In the genomic region with DNA sequence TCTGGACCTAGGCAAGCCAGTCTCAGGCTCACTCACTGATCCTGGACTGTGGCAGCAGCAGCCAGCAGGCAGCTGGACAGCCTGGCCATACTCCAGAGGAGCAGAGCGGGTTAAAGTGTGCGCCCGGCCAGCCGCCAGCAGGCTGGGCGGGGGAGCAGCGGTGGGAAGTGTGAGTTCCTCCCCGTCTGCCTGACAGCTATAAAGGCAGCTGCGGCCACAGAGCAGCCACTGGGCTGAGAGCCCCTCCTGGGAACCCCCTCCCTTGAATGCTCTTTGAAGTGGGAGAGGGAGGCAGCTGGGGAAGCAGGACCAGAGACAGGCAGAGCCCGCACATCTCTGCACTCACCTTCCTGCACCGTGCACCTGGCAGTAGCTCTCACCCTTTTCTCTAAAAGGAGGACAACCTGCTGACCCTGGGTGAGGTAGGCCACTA, we compare ENCODE assay signal across 8 mouse cellular contexts. TPM values are rescaled to one million over a fixed set of nuclear protein-coding genes. Genes with fewer than 3 reads are reported as not detected.
DNase-seq lines count a peak whose midpoint lies in the region; ATAC-seq and TF ChIP-seq lines count a peak whose summit lies in the region.

A gene (plus strand): TSS at position 228 of the 433 bp plus-strand sequence.

- H3K9ac ChIP-seq in forebrain, embryonic 11.5 days (ENCODE audit: low read length), result peak within 1 kb of the TSS; percentile 16; the same call in 1 of the 2 replicates
- H3K9ac ChIP-seq in heart, embryonic 13.5 days, result peak within 1 kb of the TSS; percentile 70
- no peak within 1 kb of the TSS for H3K9ac ChIP-seq in kidney, embryonic 15.5 days

- no peaks in the 10 kb centered on the region for H3K36me3 ChIP-seq in forebrain, embryonic 11.5 days (ENCODE audit: control insufficient read depth, insufficient read depth, low read length)
- no peaks in the 10 kb centered on the region for H3K36me3 ChIP-seq in heart, embryonic 13.5 days
- no peaks in the 10 kb centered on the region for H3K36me3 ChIP-seq in kidney, embryonic 15.5 days
- H3K36me3 ChIP-seq in thymus, adult 2 months (ENCODE audit: control insufficient read depth, insufficient read depth, low read length), result no peaks in the 10 kb centered on the region

- TF ChIP-seq CTCF in thymus, adult 2 months (IDR thresholded peaks at IDR 0.05; ENCODE audit: borderline replicate concordance, control insufficient read depth, extremely low read depth, insufficient read depth, low read length, poor library complexity), result no peak

- H3K9me3 ChIP-seq in forebrain, embryonic 11.5 days (ENCODE audit: control insufficient read depth, low read length), result no peaks in the 10 kb centered on the region
- H3K9me3 ChIP-seq in heart, embryonic 13.5 days, result no peaks in the 10 kb centered on the region
- H3K9me3 ChIP-seq in kidney, embryonic 15.5 days (replicated peaks), result no peaks in the 10 kb centered on the region

- no peak within 1 kb of the TSS for H3K27ac ChIP-seq in forebrain, embryonic 11.5 days (ENCODE audit: low read depth, low read length)
- H3K27ac ChIP-seq in heart, embryonic 13.5 days (replicated peaks), result peak within 1 kb of the TSS; percentile 77
- no peak within 1 kb of the TSS for H3K27ac ChIP-seq in kidney, embryonic 15.5 days
- H3K27ac ChIP-seq in thymus, adult 2 months (ENCODE audit: control insufficient read depth, insufficient read depth, low read length), result peak within 1 kb of the TSS; percentile 18; the same call in 1 of the 2 replicates

- ATAC-seq in forebrain, embryonic 11.5 days (replicated peaks; ENCODE audit: low FRiP score), result peak; percentile 46; the same call in 1 of the 2 replicates
- peak; percentile 50; the same call in 1 of the 2 replicates for ATAC-seq in heart, embryonic 13.5 days (ENCODE audit: extremely low read depth, insufficient number of reproducible peaks, low FRiP score, low TSS enrichment)
- ATAC-seq in kidney, embryonic 15.5 days (replicated peaks; ENCODE audit: low FRiP score), result peak; percentile 84

- H3K4me1 ChIP-seq in forebrain, embryonic 11.5 days (replicated peaks; ENCODE audit: control insufficient read depth, insufficient read depth, low read length), result peaks cover 6% of the 10 kb centered on the region; the same call in 1 of the 2 replicates
- H3K4me1 ChIP-seq in heart, embryonic 13.5 days, result peaks cover 62% of the 10 kb centered on the region
- H3K4me1 ChIP-seq in kidney, embryonic 15.5 days, result peaks cover 45% of the 10 kb centered on the region
- peaks cover 45% of the 10 kb centered on the region for H3K4me1 ChIP-seq in thymus, adult 2 months (replicated peaks; ENCODE audit: control insufficient read depth, insufficient read depth, low read length)

- DNase-seq in right cerebral cortex, postnatal 10 days (ENCODE audit: low spot score in 2 of 2), result peak; percentile 83 to 85
- no peak for DNase-seq in right cerebral cortex, adult 2 months (ENCODE audit: low spot score in 2 of 2)
- DNase-seq in forebrain, embryonic 11.5 days (ENCODE audit: low spot score), result peak; percentile 73
- DNase-seq in liver, result peak; percentile 56
- peak; percentile 69 for DNase-seq in neural tube, embryonic 10.5 days (ENCODE audit: extremely low spot score, low spot score)
- peak; percentile 76 for DNase-seq in thymus, adult 2 months

- H3K4me3 ChIP-seq in forebrain, embryonic 11.5 days (ENCODE audit: low read depth, low read length), result no peak within 1 kb of the TSS
- H3K4me3 ChIP-seq in heart, embryonic 13.5 days, result peak within 1 kb of the TSS; percentile 38
- no peak within 1 kb of the TSS for H3K4me3 ChIP-seq in kidney, embryonic 15.5 days (replicated peaks)
- H3K4me3 ChIP-seq in thymus, adult 2 months (ENCODE audit: control insufficient read depth, insufficient read depth, low read length), result peak within 1 kb of the TSS; percentile 11

- TF ChIP-seq POLR2A in thymus, adult 2 months (IDR thresholded peaks at IDR 0.05; ENCODE audit: control insufficient read depth, extremely low read depth, insufficient read depth, low read length, poor library complexity), result no peak

- H3K27me3 ChIP-seq in forebrain, embryonic 11.5 days (ENCODE audit: control insufficient read depth, insufficient read depth, low read length), result no peaks in the 10 kb centered on the region
- H3K27me3 ChIP-seq in heart, embryonic 13.5 days (replicated peaks), result peaks cover 24% of the 10 kb centered on the region
- peaks cover 6% of the 10 kb centered on the region; the same call in 1 of the 2 replicates for H3K27me3 ChIP-seq in kidney, embryonic 15.5 days
- no peaks in the 10 kb centered on the region for H3K27me3 ChIP-seq in thymus, adult 2 months (ENCODE audit: control insufficient read depth, insufficient read depth, low read length)

- WGBS in forebrain, embryonic 11.5 days, result 10% methylated on average over 10 of the region's 10 CpGs
- WGBS in heart, embryonic 13.5 days, result 0% methylated on average over 10 of the region's 10 CpGs
- WGBS in kidney, embryonic 15.5 days, result under 1% methylated on average over 10 of the region's 10 CpGs
- WGBS in thymus, adult 2 months, result 0% methylated on average over 10 of the region's 10 CpGs

- 0 out of 2 replicates have a peak within 1 kb of the TSS, but pooled peaks have one; percentile 21 for H3K4me2 ChIP-seq in forebrain, embryonic 11.5 days (ENCODE audit: low read depth, low read length, severe bottlenecking)
- H3K4me2 ChIP-seq in heart, embryonic 13.5 days, result peak within 1 kb of the TSS; percentile 61
- peak within 1 kb of the TSS; percentile 41 for H3K4me2 ChIP-seq in kidney, embryonic 15.5 days

RNA-seq across cellular contexts. Expression of the gene that starts here (rescaled TPM):
- 4.0 and 4.4 TPM in 2 replicates for polyA plus RNA-seq in forebrain, embryonic 11.5 days (2014; fragmentation: Nextera tagmentation; extraction: Ambion mirVana)
- 11.2 and 11.6 TPM in 2 replicates for polyA plus RNA-seq in heart, embryonic 13.5 days (2015; fragmentation: Nextera tagmentation; extraction: Ambion mirVana)
- polyA plus RNA-seq in kidney, embryonic 15.5 days (2015; fragmentation: Nextera tagmentation; extraction: Ambion mirVana), result 1.3 and 1.7 TPM in 2 replicates
- 16.1 and 16.5 TPM in 2 replicates for polyA plus RNA-seq in thymus, adult 2 months (2012; rRNA removed)

Comparison
In these comparisons a context has a peak if more than half of its experiments do, and no peak if none do; other contexts are left out.
1. DNase-seq: peak in right cerebral cortex, postnatal 10 days (2 of 2), forebrain, embryonic 11.5 days (single experiment), liver (single experiment), neural tube, embryonic 10.5 days (single experiment) and thymus, adult 2 months (single experiment); none in right cerebral cortex, adult 2 months (0 of 2).
2. H3K27ac ChIP-seq: peak in heart, embryonic 13.5 days (single experiment) and thymus, adult 2 months (single experiment); none in forebrain, embryonic 11.5 days (single experiment) and kidney, embryonic 15.5 days (single experiment).
3. H3K4me3 ChIP-seq: peak in heart, embryonic 13.5 days (single experiment) and thymus, adult 2 months (single experiment); none in forebrain, embryonic 11.5 days (single experiment) and kidney, embryonic 15.5 days (single experiment).
4. Peak in every context shown above with its lines, with median percentiles within 50 percentile points of each other: ATAC-seq and H3K4me2 ChIP-seq.